Mouse (Mus musculus): Measurements from ENCODE around the gene Zmat1.
"Not testable (repeated sequence)": the region's sequence is repeated elsewhere in the genome, so short reads cannot be mapped to it uniquely, and the experiment has no call there.

The Zmat1 gene

GRCm38 (mm10) chrX:135008720-135009470 is at the start of gene Zmat1:
Gene Zmat1, minus strand, starts transcription at chrX:135009209.
- DNase-seq = peak; percentile 93

- DNase-seq = not testable (repeated sequence)
These were observed 44.9 kb upstream of the Zmat1 start for GRCm38 (mm10) chrX:135053939-135054338.

GRCm38 (mm10) chrX:135035962-135036375 is 27.0 kb upstream of the Zmat1 start:
- DNase-seq = no peak

GRCm38 (mm10) chrX:135025135-135025534 is 16.1 kb upstream of the Zmat1 start:
- no peak for DNase-seq

GRCm38 (mm10) chrX:135011381-135011780 is 2.4 kb upstream of the Zmat1 start:
- no peak for DNase-seq

GRCm38 (mm10) chrX:135009471-135009815 is 434 bp upstream of the Zmat1 start:
- no peak for DNase-seq

- DNase-seq = peak; percentile 0
These were observed 988 bp downstream of the Zmat1 start for GRCm38 (mm10) chrX:135008021-135008420.

GRCm38 (mm10) chrX:134964546-134964945 is 44.5 kb downstream of the Zmat1 start, which contains the start of gene Nxf2:
Gene Nxf2, minus strand, starts transcription at chrX:134964754.
- DNase-seq = no peak

- DNase-seq = peak; percentile 61
These were observed 45.5 kb downstream of the Zmat1 start for GRCm38 (mm10) chrX:134963305-134964094.

- DNase-seq = peak; percentile 13
These were observed 78.6 kb downstream of the Zmat1 start for GRCm38 (mm10) chrX:134930361-134930760.

GRCm38 (mm10) chrX:134929927-134930326 is 79.1 kb downstream of the Zmat1 start:
- DNase-seq = no peak

- peak; percentile 41 for DNase-seq
These were observed 84.0 kb downstream of the Zmat1 start for GRCm38 (mm10) chrX:134925058-134925457.

GRCm38 (mm10) chrX:134923675-134924424 is 85.2 kb downstream of the Zmat1 start:
- DNase-seq = no peak

All from kidney, postnatal 14 days (tissue).